9 mouse cellular contexts compared by ENCODE assay signal in genomic region chr7:110930118-110930854, GRCm38 (mm10). TPM values are rescaled to one million over a fixed set of nuclear protein-coding genes. Genes with fewer than 3 reads are reported as not detected.
DNase-seq lines count a peak whose midpoint lies in the region; ATAC-seq lines count a peak whose summit lies in the region.
"Had no signal": no experiment of that assay in that cellular context is flagged by ENCODE, and none has a peak within 500 bp of the region (broad histone marks: within the 10 kb centered on the region; RNA-seq: fewer than 3 reads in every experiment).

No protein-coding gene starts in this region.

- WGBS in heart, embryonic 13.5 days, result 22% methylated on average over 3 of the region's 3 CpGs

- no peaks in the 10 kb centered on the region for H3K4me1 ChIP-seq in heart, embryonic 13.5 days
- H3K4me1 ChIP-seq: stomach, embryonic 15.5 days had no signal

- no peak overlapping the region for H3K4me2 ChIP-seq in heart, embryonic 13.5 days
- H3K4me2 ChIP-seq: stomach, embryonic 15.5 days had no signal

- H3K4me3 ChIP-seq in heart, embryonic 13.5 days, result no peak overlapping the region
- H3K4me3 ChIP-seq: stomach, embryonic 15.5 days had no signal

- no peaks in the 10 kb centered on the region for H3K9me3 ChIP-seq in heart, embryonic 13.5 days
- H3K9me3 ChIP-seq: stomach, embryonic 15.5 days had no signal

- peak; percentile 45 to 51 for DNase-seq in cerebellum, postnatal 14 days
- DNase-seq in cerebellum, postnatal 25 days, result no peak
- peak; percentile 42 for DNase-seq in CD4-positive helper T cell, adult 2 months (ENCODE audit: low read depth, low spot score)
- peak; percentile 75 for DNase-seq in brain, adult 2 months (ENCODE audit: low read depth, low spot score)
- peak; percentile 42 for DNase-seq in layer of hippocampus, adult 9-11 months
- peak; percentile 82 for DNase-seq in lung, postnatal 25 days (ENCODE audit: low spot score)
- DNase-seq in ovary, postnatal 36 days (ENCODE audit: low spot score), result no peak

- no peak for ATAC-seq in heart, embryonic 13.5 days (ENCODE audit: extremely low read depth, insufficient number of reproducible peaks, low FRiP score, low TSS enrichment)

- no peak overlapping the region for H3K27ac ChIP-seq in heart, embryonic 13.5 days (replicated peaks)
- H3K27ac ChIP-seq: stomach, embryonic 15.5 days had no signal

- H3K36me3 ChIP-seq in heart, embryonic 13.5 days, result no peaks in the 10 kb centered on the region
- H3K36me3 ChIP-seq: stomach, embryonic 15.5 days had no signal

- H3K27me3 ChIP-seq in heart, embryonic 13.5 days (replicated peaks), result no peaks in the 10 kb centered on the region
- H3K27me3 ChIP-seq: stomach, embryonic 15.5 days had no signal

- 0 out of 2 replicates have a peak overlapping the region, but pooled peaks have one; percentile 11 for H3K9ac ChIP-seq in heart, embryonic 13.5 days
- H3K9ac ChIP-seq: stomach, embryonic 15.5 days had no signal

RNA-seq across cellular contexts. Expression of gene Mrvi1, which starts 52.0 kb away (rescaled TPM):
- 4.6 and 5.3 TPM in 2 replicates for polyA plus RNA-seq in heart, embryonic 13.5 days (2015; fragmentation: Nextera tagmentation; extraction: Ambion mirVana)

Comparison
In these comparisons a context has a peak if more than half of its experiments do, and no peak if none do; other contexts are left out.
1. DNase-seq: peak in cerebellum, postnatal 14 days (2 of 2), CD4-positive helper T cell, adult 2 months (single experiment), brain, adult 2 months (single experiment), layer of hippocampus, adult 9-11 months (single experiment) and lung, postnatal 25 days (single experiment); none in cerebellum, postnatal 25 days (0 of 2) and ovary, postnatal 36 days (single experiment).